Mouse (Mus musculus) ES-Bruce4 (cell line): Measurements from ENCODE around the gene Wdr24. TPM values are rescaled to one million over a fixed set of nuclear protein-coding genes. Genes with fewer than 3 reads are reported as not detected.

ENCODE experiments used
- H3K27ac ChIP-seq: 2 replicates; pipeline ENCODE4 v1.5.1; 2012; ENCODE audit warnings: low read length, inconsistent platforms; ENCODE audit not compliant: insufficient read depth
- H3K27me3 ChIP-seq: 2 replicates; pipeline ENCODE4 v1.6.1; 2012; ENCODE audit warnings: mild to moderate bottlenecking, low read length, inconsistent platforms; ENCODE audit not compliant: control insufficient read depth, poor library complexity, insufficient read depth, severe bottlenecking
- H3K36me3 ChIP-seq: 2 replicates; pipeline ENCODE4 v1.6.1; 2012; ENCODE audit warnings: inconsistent platforms, mild to moderate bottlenecking, low read length, moderate library complexity; ENCODE audit not compliant: control insufficient read depth, poor library complexity, insufficient read depth, severe bottlenecking
- H3K4me1 ChIP-seq: one replicate; pipeline ENCODE4 v1.8.1; 2011; ENCODE audit warnings: low read length; ENCODE audit not compliant: control insufficient read depth, insufficient read depth
- H3K4me3 ChIP-seq: 2 replicates; pipeline ENCODE4 v1.5.1; 2011; ENCODE audit warnings: low read depth, mild to moderate bottlenecking, low read length
- H3K9ac ChIP-seq: 2 replicates; pipeline ENCODE4 v1.6.1; 2012; ENCODE audit warnings: low read depth, mild to moderate bottlenecking, inconsistent platforms; ENCODE audit not compliant: poor library complexity, severe bottlenecking
- H3K9me3 ChIP-seq: replicated peaks from 2 replicates; pipeline ENCODE4 v1.6.1; 2012; ENCODE audit warnings: mild to moderate bottlenecking, low read length, inconsistent platforms; ENCODE audit not compliant: control insufficient read depth, poor library complexity, insufficient read depth, severe bottlenecking
- CTCF ChIP-seq: IDR thresholded peaks from one replicate; pipeline ENCODE4 v1.8.1; 2011; ENCODE audit warnings: low read depth, low read length
- EP300 ChIP-seq: IDR thresholded peaks from 2 replicates; pipeline ENCODE4 v1.6.1; 2011; ENCODE audit warnings: low read depth, low read length; ENCODE audit not compliant: insufficient read depth
- POLR2A ChIP-seq: IDR thresholded peaks from one replicate; pipeline ENCODE4 v1.8.1; 2011; ENCODE audit warnings: low read length; ENCODE audit not compliant: insufficient read depth
- polyA plus RNA-seq: library from polyadenylated mRNA; stranded (reverse); fragments of >200 nt; gene quantifications from 2 replicates; pipeline ENCODE4 v1.2.4, GENCODE M21; 2011; ENCODE audit warnings: low read depth; ENCODE audit not compliant: missing spikeins, insufficient read depth, insufficient read length

The Wdr24 gene
- polyA plus RNA-seq, 1 experiment = 20.7 TPM

DNA sequence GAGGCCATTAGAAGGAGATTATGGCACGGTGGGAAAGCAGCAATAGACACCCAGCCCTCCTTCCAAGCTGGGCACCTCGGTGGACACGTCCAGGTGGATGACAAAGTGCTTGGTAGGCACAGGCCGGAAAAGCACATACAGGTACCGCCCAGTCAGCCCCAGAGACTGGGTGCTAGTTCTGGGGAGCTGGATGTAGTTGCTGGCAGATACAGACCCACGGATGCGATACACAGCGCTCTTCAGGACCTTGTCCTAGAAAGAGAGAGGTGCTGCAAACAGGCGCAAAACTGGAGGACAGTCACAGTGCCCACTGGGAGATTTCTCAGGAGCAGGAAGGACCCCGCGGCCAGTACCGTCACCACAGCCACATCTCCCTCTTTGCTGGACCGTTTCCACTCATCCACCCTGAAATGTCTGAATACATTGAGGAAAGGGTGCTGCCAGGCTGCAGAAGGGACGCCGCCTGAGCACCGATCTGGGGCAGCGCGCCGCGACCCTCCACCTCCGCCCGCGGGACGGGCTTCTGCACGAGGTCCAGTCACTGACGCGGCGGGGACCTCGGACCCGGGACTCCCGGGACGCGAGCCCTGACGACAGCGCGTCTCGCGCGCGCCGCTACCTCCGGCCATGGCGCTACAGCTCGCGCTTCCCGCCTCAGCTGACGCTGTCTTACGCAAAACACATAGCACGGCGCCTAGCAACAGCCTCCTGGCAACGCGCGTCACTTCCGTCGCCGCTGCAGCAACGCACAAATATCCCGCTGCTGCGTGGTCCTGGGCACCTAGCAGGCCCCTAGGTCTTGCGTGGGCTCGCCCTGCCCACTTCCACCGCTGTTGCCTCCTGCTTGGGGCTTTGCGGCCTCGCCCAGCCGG, 37.6 kb downstream of the Wdr24 start, which contains the start of gene Wdr90:
Gene Wdr90, minus strand, starts transcription at position 670 of the 872 bp plus-strand sequence.
- TF ChIP-seq CTCF (no peak), EP300 (0 out of 2 replicates have a peak, but pooled peaks have one; percentile 60), POLR2A (peak; percentile 33)
- no peaks in the 10 kb centered on the region for H3K9me3 ChIP-seq
- H3K9ac ChIP-seq = peak within 1 kb of the TSS; percentile 66
- no peaks in the 10 kb centered on the region for H3K36me3 ChIP-seq
- H3K4me1 ChIP-seq = peaks cover 3% of the 10 kb centered on the region
- H3K4me3 ChIP-seq = peak within 1 kb of the TSS; percentile 83
- H3K27me3 ChIP-seq = no peaks in the 10 kb centered on the region
- H3K27ac ChIP-seq = no peak within 1 kb of the TSS

DNA sequence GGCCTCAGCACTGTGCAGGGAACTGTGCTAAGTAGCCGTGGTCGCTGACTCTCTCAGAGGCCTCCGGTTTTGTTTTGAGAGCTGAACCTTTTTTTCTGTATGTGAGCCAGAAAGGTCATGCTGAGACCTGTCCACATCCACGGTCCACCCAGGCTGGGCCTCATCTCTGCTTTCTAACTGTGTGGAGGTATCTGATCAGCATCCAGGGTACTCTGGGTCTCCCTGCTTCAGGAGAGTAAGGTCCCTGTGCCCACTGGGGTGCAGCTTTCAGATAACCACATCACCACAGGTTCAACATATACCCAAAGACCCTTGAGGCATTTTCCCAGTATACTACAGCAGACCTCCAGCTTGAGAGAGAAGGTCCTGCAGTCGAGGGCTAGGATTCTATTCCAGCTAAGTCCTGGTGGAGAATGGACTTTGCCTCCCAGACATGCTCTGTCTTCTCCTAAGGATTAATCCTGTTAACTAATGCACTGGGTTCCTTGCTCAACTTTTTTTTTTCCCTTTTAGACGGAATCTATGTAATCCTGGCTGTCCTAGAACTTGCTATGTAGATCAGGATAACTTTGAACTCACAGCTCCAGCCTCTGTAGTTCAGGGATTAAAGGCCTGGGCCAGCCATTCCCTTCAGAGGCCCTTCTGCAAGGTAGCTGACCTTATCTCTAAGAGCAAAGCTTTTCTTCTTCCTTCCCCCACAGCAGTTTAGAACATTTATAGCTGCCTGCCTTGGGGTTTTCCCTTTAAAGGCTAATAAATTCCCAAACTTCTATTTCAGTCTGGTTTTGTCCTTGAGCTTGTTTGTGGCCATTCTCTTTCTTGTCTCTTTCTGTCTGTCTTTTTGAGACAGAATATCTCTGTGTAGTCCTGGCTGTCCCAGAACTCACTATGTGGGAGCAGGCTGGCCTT, 38.5 kb downstream of the Wdr24 start:
- Histone ChIP-seq H3K27ac (no peak overlapping the region), H3K4me1 (peaks cover 3% of the 10 kb centered on the region), H3K9me3 (no peaks in the 10 kb centered on the region), H3K36me3 (no peaks in the 10 kb centered on the region), H3K4me3 (peak overlapping the region; percentile 83), H3K9ac (peak overlapping the region; percentile 66), H3K27me3 (no peaks in the 10 kb centered on the region)
- TF ChIP-seq EP300 (no peak), CTCF (no peak), POLR2A (no peak)

DNA sequence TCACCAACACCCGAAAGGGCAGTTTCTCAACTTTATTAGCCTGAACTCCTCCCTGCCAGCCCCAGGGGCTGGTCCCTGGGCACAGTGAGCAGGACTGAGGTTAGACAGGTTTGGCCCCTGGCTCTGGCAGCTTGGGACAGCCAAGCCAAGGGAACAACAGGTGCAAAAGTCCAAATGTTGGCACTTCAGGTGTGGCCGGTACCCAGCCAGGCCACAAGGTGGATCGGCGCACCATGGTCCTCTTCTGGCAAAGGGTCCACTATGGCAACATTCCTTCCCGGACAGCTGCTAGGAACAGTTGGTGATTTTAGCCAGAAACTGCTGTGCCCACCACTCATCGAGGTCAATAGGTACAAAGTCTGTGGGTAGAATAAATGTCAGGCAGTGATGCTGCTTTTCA, 40.3 kb downstream of the Wdr24 start:
- H3K9ac ChIP-seq = no peak overlapping the region
- no peak overlapping the region for H3K4me3 ChIP-seq
- TF ChIP-seq EP300 = no peak
- TF ChIP-seq CTCF = no peak
- no peak for TF ChIP-seq POLR2A
- H3K27ac ChIP-seq = no peak overlapping the region
- H3K9me3 ChIP-seq = no peaks in the 10 kb centered on the region
- no peaks in the 10 kb centered on the region for H3K27me3 ChIP-seq
- peaks cover 3% of the 10 kb centered on the region for H3K4me1 ChIP-seq
- no peaks in the 10 kb centered on the region for H3K36me3 ChIP-seq

DNA sequence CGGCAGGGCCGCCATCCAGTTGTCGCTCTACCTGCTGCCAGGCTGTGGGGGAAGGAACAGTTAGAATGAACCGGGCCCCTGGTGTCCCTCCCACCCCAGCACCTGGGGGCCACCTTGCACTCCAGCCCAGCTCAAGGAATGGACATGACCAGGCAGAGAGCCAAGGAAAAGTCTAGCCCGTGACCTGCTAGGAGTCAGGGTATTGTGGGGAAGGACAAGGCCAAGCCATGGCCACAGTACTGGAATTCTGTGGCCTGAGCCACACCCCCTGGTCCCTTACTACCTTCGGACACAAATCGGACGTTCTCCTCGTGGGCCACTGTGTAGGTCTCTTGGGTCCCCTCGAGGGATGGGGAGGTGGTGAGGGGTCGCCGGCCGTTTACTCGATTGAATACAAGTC, 40.9 kb downstream of the Wdr24 start:
- no peak for TF ChIP-seq CTCF
- TF ChIP-seq POLR2A = no peak
- TF ChIP-seq EP300 = no peak
- no peak overlapping the region for H3K4me3 ChIP-seq
- no peak overlapping the region for H3K27ac ChIP-seq
- no peaks in the 10 kb centered on the region for H3K27me3 ChIP-seq
- H3K9me3 ChIP-seq = no peaks in the 10 kb centered on the region
- no peak overlapping the region for H3K9ac ChIP-seq
- peaks cover 3% of the 10 kb centered on the region for H3K4me1 ChIP-seq
- no peaks in the 10 kb centered on the region for H3K36me3 ChIP-seq

DNA sequence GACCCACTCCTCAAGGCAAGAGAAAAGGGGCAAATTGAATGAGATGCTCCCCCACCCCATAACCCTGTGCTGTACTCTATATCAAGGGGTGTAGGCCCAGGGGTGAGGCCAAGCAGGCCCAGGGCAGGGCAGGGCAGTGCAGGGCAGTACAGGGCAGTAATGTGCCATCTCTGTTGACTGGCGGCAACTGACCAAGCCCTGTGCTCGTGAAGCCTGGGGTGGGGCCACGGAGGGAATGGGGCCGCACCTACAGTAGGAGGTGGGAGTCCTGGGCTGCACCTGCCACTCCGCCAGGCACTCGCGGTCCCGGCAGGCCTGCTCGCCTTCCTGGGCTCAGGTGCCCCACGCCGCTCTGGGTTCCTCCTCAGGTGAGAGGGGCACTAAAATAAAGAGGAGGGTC, 41.9 kb downstream of the Wdr24 start:
- Histone ChIP-seq H3K4me1 (peaks cover 3% of the 10 kb centered on the region), H3K27ac (no peak overlapping the region), H3K36me3 (no peaks in the 10 kb centered on the region), H3K27me3 (no peaks in the 10 kb centered on the region), H3K9ac (no peak overlapping the region), H3K9me3 (no peaks in the 10 kb centered on the region), H3K4me3 (no peak overlapping the region)
- TF ChIP-seq POLR2A (no peak), EP300 (no peak), CTCF (no peak)
